Mouse (Mus musculus): Measurements from ENCODE around the gene 4833420G17Rik. TPM values are rescaled to one million over a fixed set of nuclear protein-coding genes. Genes with fewer than 3 reads are reported as not detected.

The 4833420G17Rik gene
- polyA plus RNA-seq, 1 experiment = 22.3 TPM

DNA sequence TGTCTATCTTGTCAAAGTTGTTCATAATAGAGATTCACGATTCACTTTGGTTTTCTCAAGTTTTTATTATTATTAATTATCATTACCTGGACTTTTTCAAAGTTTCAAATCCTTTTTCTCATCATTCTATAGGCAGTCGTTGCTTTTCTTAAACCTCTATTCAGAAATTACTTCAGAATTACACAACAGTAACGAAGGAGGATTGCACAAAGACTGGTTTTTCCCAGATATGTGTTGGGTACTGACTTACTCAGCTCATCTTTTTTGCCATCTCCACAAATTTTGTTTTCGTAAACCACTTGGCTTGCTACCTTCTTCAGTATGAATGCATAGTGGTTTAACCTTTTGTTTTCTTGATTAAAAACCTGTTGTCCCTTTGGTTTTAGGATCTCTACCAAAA lies 9.0 kb upstream of the 4833420G17Rik start:
- Histone ChIP-seq H3K27me3 (replicated peaks; ENCODE audit: control insufficient read depth, insufficient read depth, low read length) (no peaks in the 10 kb centered on the region), H3K4me3 (ENCODE audit: insufficient read depth, low read depth, low read length) (no peak overlapping the region), H3K4me1 (ENCODE audit: control insufficient read depth, insufficient read depth, low read length) (no peaks in the 10 kb centered on the region), H3K27ac (ENCODE audit: insufficient read depth, low read depth, low read length) (no peak overlapping the region), H3K36me3 (ENCODE audit: control insufficient read depth, insufficient read depth, low read length) (peaks cover 8% of the 10 kb centered on the region)
- 92% methylated on average over 4 of the region's 4 CpGs for WGBS
- TF ChIP-seq POLR2A (IDR thresholded peaks at IDR 0.05; ENCODE audit: low read depth, low read length) (no peak), CTCF (conservative IDR thresholded peaks at IDR 0.05; ENCODE audit: insufficient read depth, insufficient read length, low read depth, low read length) (no peak)
- DNase-seq = no peak

- peaks cover 8% of the 10 kb centered on the region for H3K36me3 ChIP-seq (ENCODE audit: control insufficient read depth, insufficient read depth, low read length)
- TF ChIP-seq CTCF (conservative IDR thresholded peaks at IDR 0.05; ENCODE audit: insufficient read depth, insufficient read length, low read depth, low read length) (no peak), POLR2A (IDR thresholded peaks at IDR 0.05; ENCODE audit: low read depth, low read length) (no peak)
- no peaks in the 10 kb centered on the region for H3K4me1 ChIP-seq (ENCODE audit: control insufficient read depth, insufficient read depth, low read length)
- H3K4me3 ChIP-seq (ENCODE audit: insufficient read depth, low read depth, low read length) = no peak overlapping the region
- DNase-seq = no peak
- no peaks in the 10 kb centered on the region for H3K27me3 ChIP-seq (replicated peaks; ENCODE audit: control insufficient read depth, insufficient read depth, low read length)
- no peak overlapping the region for H3K27ac ChIP-seq (ENCODE audit: insufficient read depth, low read depth, low read length)
Observed at GRCm38 (mm10) chr13:119455082-119455481, 7.5 kb upstream of the 4833420G17Rik start.

DNA sequence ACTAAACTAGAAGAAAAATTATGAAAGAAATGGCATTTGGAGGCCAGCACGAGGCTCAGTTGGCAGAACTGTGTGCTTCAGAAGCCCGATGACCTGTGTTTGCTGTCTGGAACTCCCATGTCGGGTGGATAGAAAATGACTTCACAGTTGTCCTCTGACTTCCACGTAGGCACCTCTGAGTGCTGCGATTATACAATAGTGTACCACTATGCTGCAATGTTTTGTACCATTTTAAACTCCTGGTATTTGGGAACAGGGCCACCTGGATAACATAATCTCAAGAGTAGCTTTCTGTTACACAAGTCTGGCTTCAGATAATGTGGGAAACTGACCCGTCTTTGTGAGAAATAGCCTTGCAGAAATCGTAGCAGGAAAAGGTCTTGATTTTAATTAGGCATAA lies 6.2 kb upstream of the 4833420G17Rik start:
- 91% methylated on average over 7 of the region's 7 CpGs for WGBS
- Histone ChIP-seq H3K4me1 (ENCODE audit: control insufficient read depth, insufficient read depth, low read length) (no peaks in the 10 kb centered on the region), H3K27me3 (replicated peaks; ENCODE audit: control insufficient read depth, insufficient read depth, low read length) (no peaks in the 10 kb centered on the region), H3K36me3 (ENCODE audit: control insufficient read depth, insufficient read depth, low read length) (peaks cover 4% of the 10 kb centered on the region), H3K27ac (ENCODE audit: insufficient read depth, low read depth, low read length) (no peak overlapping the region), H3K4me3 (ENCODE audit: insufficient read depth, low read depth, low read length) (no peak overlapping the region)
- DNase-seq = no peak
- TF ChIP-seq POLR2A (IDR thresholded peaks at IDR 0.05; ENCODE audit: low read depth, low read length) (no peak), CTCF (conservative IDR thresholded peaks at IDR 0.05; ENCODE audit: insufficient read depth, insufficient read length, low read depth, low read length) (no peak)

DNA sequence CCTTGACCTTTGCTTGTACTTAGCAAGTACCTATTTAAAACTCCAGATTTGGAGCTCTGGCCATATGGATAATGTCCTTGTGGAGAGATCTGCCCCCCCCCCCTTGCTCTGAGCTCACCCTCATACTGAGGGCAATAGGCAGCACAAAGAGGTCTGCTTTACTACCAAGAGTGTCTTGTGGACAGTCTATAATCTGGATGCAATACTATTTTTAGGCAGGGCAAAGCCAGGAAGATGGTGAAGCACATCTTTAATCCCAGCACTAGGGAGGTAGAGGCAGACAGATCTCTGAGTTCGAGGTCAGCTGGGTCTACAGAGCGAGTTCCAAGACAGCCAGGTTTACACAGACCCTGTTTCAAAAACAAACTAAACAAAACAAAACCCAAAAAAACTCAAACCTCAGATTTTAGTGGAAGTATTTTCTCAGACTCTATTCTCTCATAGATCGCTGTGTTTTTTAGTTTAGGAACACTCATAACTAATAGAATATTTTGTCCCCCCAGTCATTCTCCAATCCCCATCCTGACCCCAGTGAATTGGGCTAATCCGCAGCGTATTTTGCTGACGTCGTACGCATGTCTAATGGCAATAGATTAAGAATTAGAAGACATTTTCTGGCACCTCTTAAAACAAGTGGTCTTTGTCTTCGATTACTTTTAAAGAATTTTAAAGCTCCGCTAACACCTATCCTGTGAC lies 520 bp upstream of the 4833420G17Rik start:
- no peak for DNase-seq
- TF ChIP-seq POLR2A (IDR thresholded peaks at IDR 0.05; ENCODE audit: low read depth, low read length) (no peak), CTCF (conservative IDR thresholded peaks at IDR 0.05; ENCODE audit: insufficient read depth, insufficient read length, low read depth, low read length) (no peak)
- 7% methylated on average over 10 of the region's 10 CpGs for WGBS

GRCm38 (mm10) chr13:119476631-119477030 lies 14.1 kb downstream of the 4833420G17Rik start:
- no peaks in the 10 kb centered on the region for H3K4me1 ChIP-seq (ENCODE audit: control insufficient read depth, insufficient read depth, low read length)
- WGBS = 94% methylated on average over 9 of the region's 9 CpGs
- H3K27ac ChIP-seq (ENCODE audit: insufficient read depth, low read depth, low read length) = no peak overlapping the region
- no peak for TF ChIP-seq CTCF (conservative IDR thresholded peaks at IDR 0.05; ENCODE audit: insufficient read depth, insufficient read length, low read depth, low read length)
- no peak for TF ChIP-seq POLR2A (IDR thresholded peaks at IDR 0.05; ENCODE audit: low read depth, low read length)
- H3K27me3 ChIP-seq (replicated peaks; ENCODE audit: control insufficient read depth, insufficient read depth, low read length) = no peaks in the 10 kb centered on the region
- H3K4me3 ChIP-seq (ENCODE audit: insufficient read depth, low read depth, low read length) = no peak overlapping the region
- no peak for DNase-seq
- peaks cover 2% of the 10 kb centered on the region for H3K36me3 ChIP-seq (ENCODE audit: control insufficient read depth, insufficient read depth, low read length)

More for the DNA sequence above, 520 bp upstream of the 4833420G17Rik start:
- no peaks in the 10 kb centered on the region for H3K27me3 ChIP-seq (replicated peaks; ENCODE audit: control insufficient read depth, insufficient read depth, low read length)
- H3K36me3 ChIP-seq (ENCODE audit: control insufficient read depth, insufficient read depth, low read length) = peaks cover 2% of the 10 kb centered on the region; the same call in 1 of the 2 replicates
- H3K4me3 ChIP-seq (ENCODE audit: insufficient read depth, low read depth, low read length) = peak overlapping the region; percentile 67
- peaks cover 8% of the 10 kb centered on the region for H3K4me1 ChIP-seq (ENCODE audit: control insufficient read depth, insufficient read depth, low read length)
- peak overlapping the region; percentile 39; the same call in 1 of the 2 replicates for H3K27ac ChIP-seq (ENCODE audit: insufficient read depth, low read depth, low read length)

- Histone ChIP-seq H3K4me3 (ENCODE audit: insufficient read depth, low read depth, low read length) (no peak overlapping the region), H3K4me1 (ENCODE audit: control insufficient read depth, insufficient read depth, low read length) (no peaks in the 10 kb centered on the region), H3K27me3 (replicated peaks; ENCODE audit: control insufficient read depth, insufficient read depth, low read length) (no peaks in the 10 kb centered on the region), H3K27ac (ENCODE audit: insufficient read depth, low read depth, low read length) (no peak overlapping the region), H3K36me3 (ENCODE audit: control insufficient read depth, insufficient read depth, low read length) (peaks cover 2% of the 10 kb centered on the region)
- WGBS = 82% methylated on average over 2 of the region's 2 CpGs
- DNase-seq = no peak
- TF ChIP-seq CTCF (conservative IDR thresholded peaks at IDR 0.05; ENCODE audit: insufficient read depth, insufficient read length, low read depth, low read length) = no peak
- no peak for TF ChIP-seq POLR2A (IDR thresholded peaks at IDR 0.05; ENCODE audit: low read depth, low read length)
Observed at GRCm38 (mm10) chr13:119477789-119478188, 15.2 kb downstream of the 4833420G17Rik start.

GRCm38 (mm10) chr13:119487354-119487753 lies 24.8 kb downstream of the 4833420G17Rik start:
- TF ChIP-seq CTCF (conservative IDR thresholded peaks at IDR 0.05; ENCODE audit: insufficient read depth, insufficient read length, low read depth, low read length) (no peak), POLR2A (IDR thresholded peaks at IDR 0.05; ENCODE audit: low read depth, low read length) (no peak)

More at GRCm38 (mm10) chr13:119487354-119487753, 24.8 kb downstream of the 4833420G17Rik start:
- H3K27me3 ChIP-seq (replicated peaks; ENCODE audit: control insufficient read depth, insufficient read depth, low read length) = no peaks in the 10 kb centered on the region
- H3K27ac ChIP-seq (ENCODE audit: insufficient read depth, low read depth, low read length) = no peak overlapping the region
- no peak for DNase-seq
- H3K4me1 ChIP-seq (ENCODE audit: control insufficient read depth, insufficient read depth, low read length) = no peaks in the 10 kb centered on the region; the same call in 1 of the 2 replicates
- H3K36me3 ChIP-seq (ENCODE audit: control insufficient read depth, insufficient read depth, low read length) = no peaks in the 10 kb centered on the region; the same call in 1 of the 2 replicates
- WGBS = 66% methylated on average over 7 of the region's 7 CpGs
- no peak overlapping the region; the same call in 1 of the 2 replicates for H3K4me3 ChIP-seq (ENCODE audit: insufficient read depth, low read depth, low read length)
